In the genomic region with DNA sequence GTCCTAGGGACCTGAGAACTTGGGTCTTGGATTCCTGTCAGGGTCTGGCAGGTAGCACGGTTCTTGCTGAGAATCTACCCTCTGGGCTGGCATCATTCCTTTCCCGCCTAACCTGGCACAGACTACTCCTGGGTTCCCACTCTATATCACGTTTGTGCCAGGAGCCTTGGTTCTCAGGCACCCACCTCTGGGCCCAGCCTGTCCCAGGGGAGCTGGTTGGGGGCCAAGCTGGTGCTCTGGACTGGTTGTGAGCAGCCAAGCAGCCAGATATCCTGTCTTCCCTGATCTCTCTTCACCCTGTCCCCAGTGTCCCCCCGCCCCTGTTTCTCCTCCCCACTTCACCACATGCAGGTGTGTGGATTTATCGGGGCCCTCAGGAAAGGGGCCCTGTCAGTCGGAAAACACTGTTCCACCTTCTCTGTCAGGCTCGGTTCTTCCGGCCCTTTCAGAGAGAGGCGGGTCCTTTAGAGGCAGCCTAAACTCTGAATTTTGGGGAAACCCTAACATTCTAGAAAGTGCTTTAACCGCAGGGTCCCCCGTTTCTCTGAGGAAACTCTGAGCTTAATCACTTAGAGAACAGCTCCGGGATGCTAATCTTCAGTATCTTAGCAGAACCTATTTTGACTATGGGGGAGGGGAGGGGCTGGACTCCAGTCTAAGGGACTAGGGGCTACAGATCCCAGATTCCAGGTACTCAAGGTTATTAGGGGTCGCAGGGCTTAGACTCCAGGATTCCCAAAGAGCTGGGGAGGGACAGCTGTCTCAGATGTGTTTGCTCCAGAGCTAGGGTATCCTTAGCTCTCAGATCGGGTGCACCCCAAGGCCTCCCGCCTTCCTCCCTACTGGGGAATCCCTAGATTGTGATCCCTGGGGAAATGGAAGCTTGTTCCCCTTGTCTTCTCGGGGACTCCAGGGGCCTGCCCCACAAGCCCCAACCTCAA, we compare ENCODE assay signal across 8 mouse cellular contexts. TPM values are rescaled to one million over a fixed set of nuclear protein-coding genes. Genes with fewer than 3 reads are reported as not detected.
DNase-seq lines count a peak whose midpoint lies in the region; ATAC-seq lines count a peak whose summit lies in the region.

No protein-coding gene starts in this region.

- H3K27ac ChIP-seq in lung, embryonic 16.5 days (ENCODE audit: low read length), result peak overlapping the region; percentile 89
- no peak overlapping the region for H3K27ac ChIP-seq in forebrain, embryonic 11.5 days (ENCODE audit: low read depth, low read length)
- H3K27ac ChIP-seq in limb, embryonic 12.5 days, result peak overlapping the region; percentile 50
- H3K27ac ChIP-seq in stomach, embryonic 14.5 days (ENCODE audit: low read length), result peak overlapping the region; percentile 68

- ATAC-seq in lung, embryonic 16.5 days (ENCODE audit: low read depth), result peak; percentile 26; the same call in 1 of the 2 replicates
- ATAC-seq in forebrain, embryonic 11.5 days (replicated peaks; ENCODE audit: low FRiP score), result peak; percentile 60
- ATAC-seq in limb, embryonic 12.5 days (ENCODE audit: insufficient number of reproducible peaks, insufficient read depth, low FRiP score, low TSS enrichment, low read depth), result no peak
- peak; percentile 11 for ATAC-seq in stomach, embryonic 14.5 days (ENCODE audit: insufficient number of reproducible peaks, insufficient read depth, low FRiP score, low read depth)

- no peak for DNase-seq in lung, adult 18-20 months
- DNase-seq in forebrain, embryonic 11.5 days (ENCODE audit: low spot score), result no peak
- no peak for DNase-seq in layer of hippocampus, adult 9-10 months (ENCODE audit: low spot score)
- no peak for DNase-seq in embryo, embryonic 10 days (ENCODE audit: low spot score)
- no peak for DNase-seq in left cerebral cortex, adult 18-20 months (ENCODE audit: low spot score in 2 of 2)

- peak overlapping the region; percentile 71 for H3K4me3 ChIP-seq in lung, embryonic 16.5 days (ENCODE audit: low read length)
- H3K4me3 ChIP-seq in forebrain, embryonic 11.5 days (ENCODE audit: low read depth, low read length), result peak overlapping the region; percentile 34
- peak overlapping the region; percentile 50 for H3K4me3 ChIP-seq in limb, embryonic 12.5 days (replicated peaks)
- H3K4me3 ChIP-seq in stomach, embryonic 14.5 days (ENCODE audit: low read depth, low read length), result peak overlapping the region; percentile 62

- 7% methylated on average over 16 of the region's 16 CpGs for WGBS in lung, embryonic 16.5 days
- WGBS in forebrain, embryonic 11.5 days, result 8% methylated on average over 16 of the region's 16 CpGs
- WGBS in limb, embryonic 12.5 days, result 15% methylated on average over 16 of the region's 16 CpGs
- WGBS in stomach, embryonic 14.5 days, result 6% methylated on average over 16 of the region's 16 CpGs

- H3K36me3 ChIP-seq in lung, embryonic 16.5 days (ENCODE audit: control insufficient read depth, insufficient read depth, low read length), result peaks cover 10% of the 10 kb centered on the region
- no peaks in the 10 kb centered on the region for H3K36me3 ChIP-seq in forebrain, embryonic 11.5 days (ENCODE audit: control insufficient read depth, insufficient read depth, low read length)
- 0 out of 2 replicates have a peak, but pooled peaks cover 3% of the 10 kb centered on the region for H3K36me3 ChIP-seq in limb, embryonic 12.5 days
- H3K36me3 ChIP-seq in stomach, embryonic 14.5 days (ENCODE audit: control insufficient read depth, insufficient read depth, low read length), result peaks cover 10% of the 10 kb centered on the region

- peak overlapping the region; percentile 82 for H3K4me2 ChIP-seq in lung, embryonic 16.5 days (ENCODE audit: low read depth, low read length)
- H3K4me2 ChIP-seq in forebrain, embryonic 11.5 days (ENCODE audit: low read depth, low read length, severe bottlenecking), result peak overlapping the region; percentile 76
- peak overlapping the region; percentile 82 for H3K4me2 ChIP-seq in limb, embryonic 12.5 days
- H3K4me2 ChIP-seq in stomach, embryonic 14.5 days (replicated peaks; ENCODE audit: low read depth, low read length), result peak overlapping the region; percentile 91

- H3K4me1 ChIP-seq in lung, embryonic 16.5 days (replicated peaks; ENCODE audit: control insufficient read depth, insufficient read depth, low read length), result peaks cover 34% of the 10 kb centered on the region
- H3K4me1 ChIP-seq in forebrain, embryonic 11.5 days (replicated peaks; ENCODE audit: control insufficient read depth, insufficient read depth, low read length), result peaks cover 12% of the 10 kb centered on the region; the same call in 1 of the 2 replicates
- H3K4me1 ChIP-seq in limb, embryonic 12.5 days (replicated peaks), result peaks cover 32% of the 10 kb centered on the region
- peaks cover 26% of the 10 kb centered on the region for H3K4me1 ChIP-seq in stomach, embryonic 14.5 days (ENCODE audit: control insufficient read depth, insufficient read depth, low read length)

- H3K9me3 ChIP-seq in lung, embryonic 16.5 days (ENCODE audit: control insufficient read depth, low read length), result no peaks in the 10 kb centered on the region
- no peaks in the 10 kb centered on the region for H3K9me3 ChIP-seq in forebrain, embryonic 11.5 days (ENCODE audit: control insufficient read depth, low read length)
- no peaks in the 10 kb centered on the region for H3K9me3 ChIP-seq in limb, embryonic 12.5 days
- no peaks in the 10 kb centered on the region for H3K9me3 ChIP-seq in stomach, embryonic 14.5 days (ENCODE audit: control insufficient read depth, low read depth, low read length)

- peak overlapping the region; percentile 92 for H3K9ac ChIP-seq in lung, embryonic 16.5 days (ENCODE audit: low read length)
- peak overlapping the region; percentile 47 for H3K9ac ChIP-seq in forebrain, embryonic 11.5 days (ENCODE audit: low read length)
- H3K9ac ChIP-seq in limb, embryonic 12.5 days (replicated peaks), result peak overlapping the region; percentile 71
- H3K9ac ChIP-seq in stomach, embryonic 14.5 days (replicated peaks; ENCODE audit: low read depth, low read length), result peak overlapping the region; percentile 65

- no peaks in the 10 kb centered on the region; the same call in 1 of the 2 replicates for H3K27me3 ChIP-seq in lung, embryonic 16.5 days (ENCODE audit: control insufficient read depth, insufficient read depth, low read depth, low read length)
- peaks cover 19% of the 10 kb centered on the region for H3K27me3 ChIP-seq in forebrain, embryonic 11.5 days (ENCODE audit: control insufficient read depth, insufficient read depth, low read length)
- peaks cover 36% of the 10 kb centered on the region for H3K27me3 ChIP-seq in limb, embryonic 12.5 days
- no peaks in the 10 kb centered on the region for H3K27me3 ChIP-seq in stomach, embryonic 14.5 days (ENCODE audit: control insufficient read depth, insufficient read depth, low read length)

RNA-seq across cellular contexts. Expression of a gene that starts 1.1 kb away (rescaled TPM):
- 347 and 379 TPM in 2 replicates for polyA plus RNA-seq in lung, embryonic 16.5 days (2015; fragmentation: Nextera tagmentation; extraction: Ambion mirVana)
- polyA plus RNA-seq in forebrain, embryonic 11.5 days (2014; fragmentation: Nextera tagmentation; extraction: Ambion mirVana), result 17.6 and 21.5 TPM in 2 replicates
- polyA plus RNA-seq in limb, embryonic 12.5 days (2016; fragmentation: Nextera tagmentation; extraction: Ambion mirVana), result 59.7 and 63.3 TPM in 2 replicates
- 156 and 164 TPM in 2 replicates for polyA plus RNA-seq in stomach, embryonic 14.5 days (2014; fragmentation: Nextera tagmentation; extraction: Ambion mirVana)
- 10 to 100 TPM; 18.6 to 19.1 TPM for total RNA-seq in left cerebral cortex, adult 18-20 months (2021)

RNA-seq across cellular contexts. Expression of a gene that starts 19.4 kb away (rescaled TPM):
- polyA plus RNA-seq in lung, embryonic 16.5 days (2015; fragmentation: Nextera tagmentation; extraction: Ambion mirVana), result 128 and 131 TPM in 2 replicates
- polyA plus RNA-seq in forebrain, embryonic 11.5 days (2014; fragmentation: Nextera tagmentation; extraction: Ambion mirVana), result 56.0 and 59.2 TPM in 2 replicates
- 65.0 and 74.9 TPM in 2 replicates for polyA plus RNA-seq in limb, embryonic 12.5 days (2016; fragmentation: Nextera tagmentation; extraction: Ambion mirVana)
- 106 and 113 TPM in 2 replicates for polyA plus RNA-seq in stomach, embryonic 14.5 days (2014; fragmentation: Nextera tagmentation; extraction: Ambion mirVana)
- 1 to 10 TPM; 6.7 to 8.6 TPM for total RNA-seq in left cerebral cortex, adult 18-20 months (2021)

RNA-seq across cellular contexts. Expression of a gene that starts 26.9 kb away (rescaled TPM):
- polyA plus RNA-seq in lung, embryonic 16.5 days (2015; fragmentation: Nextera tagmentation; extraction: Ambion mirVana), result 17.8 and 18.8 TPM in 2 replicates
- polyA plus RNA-seq in forebrain, embryonic 11.5 days (2014; fragmentation: Nextera tagmentation; extraction: Ambion mirVana), result 0.28 and 0.84 TPM in 2 replicates
- 2.8 and 3.1 TPM in 2 replicates for polyA plus RNA-seq in limb, embryonic 12.5 days (2016; fragmentation: Nextera tagmentation; extraction: Ambion mirVana)
- 15.1 and 17.7 TPM in 2 replicates for polyA plus RNA-seq in stomach, embryonic 14.5 days (2014; fragmentation: Nextera tagmentation; extraction: Ambion mirVana)
- not detected for total RNA-seq in left cerebral cortex, adult 18-20 months (2021)

RNA-seq across cellular contexts. Expression of a gene that starts 52.9 kb away (rescaled TPM):
- 5.4 and 5.7 TPM in 2 replicates for polyA plus RNA-seq in lung, embryonic 16.5 days (2015; fragmentation: Nextera tagmentation; extraction: Ambion mirVana)
- polyA plus RNA-seq in forebrain, embryonic 11.5 days (2014; fragmentation: Nextera tagmentation; extraction: Ambion mirVana), result 0.51 and 1.1 TPM in 2 replicates
- 0.54 and 0.82 TPM in 2 replicates for polyA plus RNA-seq in limb, embryonic 12.5 days (2016; fragmentation: Nextera tagmentation; extraction: Ambion mirVana)
- 10.7 and 11.5 TPM in 2 replicates for polyA plus RNA-seq in stomach, embryonic 14.5 days (2014; fragmentation: Nextera tagmentation; extraction: Ambion mirVana)
- 1 to 10 TPM in 1 of 2 experiments, under 1 TPM in 1; 0.91 to 1.1 TPM for total RNA-seq in left cerebral cortex, adult 18-20 months (2021)

RNA-seq across cellular contexts. Expression of a gene that starts 54.5 kb away (rescaled TPM):
- polyA plus RNA-seq in lung, embryonic 16.5 days (2015; fragmentation: Nextera tagmentation; extraction: Ambion mirVana), result 82.0 and 87.4 TPM in 2 replicates
- 160 and 171 TPM in 2 replicates for polyA plus RNA-seq in forebrain, embryonic 11.5 days (2014; fragmentation: Nextera tagmentation; extraction: Ambion mirVana)
- polyA plus RNA-seq in limb, embryonic 12.5 days (2016; fragmentation: Nextera tagmentation; extraction: Ambion mirVana), result 166 and 174 TPM in 2 replicates
- 91.2 and 108 TPM in 2 replicates for polyA plus RNA-seq in stomach, embryonic 14.5 days (2014; fragmentation: Nextera tagmentation; extraction: Ambion mirVana)
- 100 to 1,000 TPM; 116 to 122 TPM for total RNA-seq in left cerebral cortex, adult 18-20 months (2021)
